Mouse (Mus musculus) hindbrain, postnatal 0 days (tissue): Measurements from ENCODE around the gene Myrip. TPM values are rescaled to one million over a fixed set of nuclear protein-coding genes. Genes with fewer than 3 reads are reported as not detected.

Experiments used
- ATAC-seq: fragments of 200-750 bp; cut with Nextera tagmentation; 2 replicates; pipeline ENCODE4 v1.8.0; 2017; ENCODE audit warnings: mild to moderate bottlenecking, moderate TSS enrichment, moderate library complexity
- DNase-seq: peaks from one replicate; pipeline ENCODE4 v3.0.0-alpha.2; 2015; ENCODE audit warnings: low spot score
- H3K27ac ChIP-seq: fragments of 300-500 bp; sonication (generic); 2 replicates; pipeline ENCODE4 v1.5.1; 2014; ENCODE audit warnings: mild to moderate bottlenecking
- H3K27me3 ChIP-seq: fragments of 300-500 bp; sonication (generic); 2 replicates; pipeline ENCODE4 v1.6.1; 2014; ENCODE audit warnings: low read length, mixed read lengths; ENCODE audit not compliant: insufficient read depth
- H3K36me3 ChIP-seq: fragments of 300-500 bp; sonication (generic); 2 replicates; pipeline ENCODE4 v1.6.1; 2014; ENCODE audit warnings: low read length, mixed read lengths; ENCODE audit not compliant: insufficient read depth
- H3K4me1 ChIP-seq: fragments of 300-500 bp; sonication (generic); 2 replicates; pipeline ENCODE4 v1.6.1; 2014; ENCODE audit warnings: antibody characterized with exemption, low read length, mixed read lengths; ENCODE audit not compliant: insufficient read depth
- H3K4me2 ChIP-seq: fragments of 300-500 bp; sonication (generic); 2 replicates; pipeline ENCODE4 v1.6.1; 2014; ENCODE audit warnings: low read depth, mild to moderate bottlenecking, low read length, moderate library complexity, mixed read lengths
- H3K4me3 ChIP-seq: fragments of 300-500 bp; sonication (generic); 2 replicates; pipeline ENCODE4 v1.5.1; 2014; ENCODE audit warnings: low read length
- H3K9ac ChIP-seq: fragments of 300-500 bp; sonication (generic); replicated peaks from 2 replicates; pipeline ENCODE4 v1.6.1; 2014; ENCODE audit warnings: mild to moderate bottlenecking, low read length, moderate library complexity, mixed read lengths
- H3K9me3 ChIP-seq: fragments of 300-500 bp; sonication (generic); 2 replicates; pipeline ENCODE4 v1.6.1; 2016; ENCODE audit warnings: low read length, mixed read lengths
- CTCF ChIP-seq: IDR thresholded peaks from 2 replicates; pipeline ENCODE4 v1.5.1; 2016; ENCODE audit warnings: antibody characterized with exemption, control low read depth, low read depth
- WGBS: fragments of 180-500 bp; shearing (Covaris S2); extraction: QIAGEN DNeasy Blood & Tissue Kit; methylation state at CpG from one replicate; pipeline ENCODE4 v1.1.7; 2014; 5-methylcytosine and 5-hydroxymethylcytosine counted together
- polyA plus RNA-seq: library from polyadenylated mRNA; unstranded; fragments of >200 nt; fragmentation: Nextera tagmentation; extraction: Ambion mirVana; gene quantifications from 2 replicates; pipeline ENCODE4 v1.2.1, GENCODE M21; 2015
- total RNA-seq: library from RNA; depleted of rRNA; stranded (reverse); fragments of >200 nt; gene quantifications from 2 replicates; pipeline ENCODE4 v1.2.3, GENCODE M21; 2014

The Myrip gene
- total and polyA plus RNA-seq, 2 experiments from 2014 or later: 7.5 to 22.8 TPM

DNA sequence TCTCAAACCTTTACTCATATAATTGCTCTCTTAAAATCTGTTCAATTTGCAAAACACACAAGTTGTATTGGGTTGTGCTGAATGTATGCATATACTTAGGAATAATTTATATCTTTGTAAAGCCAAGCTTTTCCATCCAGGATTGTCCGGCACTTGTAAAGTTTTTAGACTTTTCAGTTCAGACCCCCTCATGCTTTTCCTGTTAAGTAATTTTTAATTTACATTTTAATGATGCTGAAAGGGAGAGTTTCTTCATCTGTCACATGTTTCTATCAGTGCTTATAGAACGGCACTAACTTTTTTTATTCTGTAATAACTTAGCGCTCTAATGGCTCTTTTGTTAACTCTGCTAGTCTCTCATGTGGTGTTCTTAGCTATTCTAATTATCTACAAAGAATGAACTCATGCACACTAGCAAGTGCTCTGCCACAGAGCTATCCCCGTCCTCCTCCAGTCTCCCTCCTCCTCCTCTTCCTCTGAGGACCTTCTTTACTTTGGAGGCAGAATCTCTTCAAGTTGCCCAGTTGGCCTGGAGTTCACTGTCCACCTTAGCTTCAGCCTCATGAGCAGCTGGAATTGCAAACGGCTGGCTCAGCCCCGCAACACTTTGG lies 136.1 kb downstream of the Myrip start:
- WGBS: 48% methylated on average over 6 of the region's 6 CpGs
- TF ChIP-seq CTCF: no peak
- DNase-seq (no peak), ATAC-seq (peak; percentile 34; the same call in 1 of the 2 replicates)
- Histone ChIP-seq H3K27me3 (no peaks in the 10 kb centered on the region), H3K9ac (no peak overlapping the region), H3K27ac (no peak overlapping the region), H3K4me1 (no peaks in the 10 kb centered on the region), H3K36me3 (no peaks in the 10 kb centered on the region), H3K9me3 (no peaks in the 10 kb centered on the region), H3K4me2 (no peak overlapping the region), H3K4me3 (no peak overlapping the region)

DNA sequence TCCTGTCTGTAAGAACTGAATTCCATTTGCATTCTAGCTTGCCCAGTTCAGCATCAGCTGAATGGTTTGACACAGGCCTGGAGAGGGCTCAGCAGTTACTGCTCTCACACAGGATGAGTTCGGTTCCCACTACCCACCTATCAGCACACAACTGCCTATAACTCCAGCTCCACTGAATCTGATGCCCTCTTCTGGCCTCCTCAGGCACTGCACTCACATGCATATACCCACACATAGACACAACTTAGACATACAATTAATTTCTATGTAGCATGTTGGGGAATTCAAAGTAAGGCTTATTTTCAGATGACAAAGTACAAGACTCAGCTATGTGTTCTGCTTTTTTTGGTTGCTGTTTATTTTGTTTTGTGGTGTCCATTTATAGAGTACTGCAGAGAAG lies 137.0 kb downstream of the Myrip start:
- no peak for ATAC-seq
- no peaks in the 10 kb centered on the region for H3K27me3 ChIP-seq

DNA sequence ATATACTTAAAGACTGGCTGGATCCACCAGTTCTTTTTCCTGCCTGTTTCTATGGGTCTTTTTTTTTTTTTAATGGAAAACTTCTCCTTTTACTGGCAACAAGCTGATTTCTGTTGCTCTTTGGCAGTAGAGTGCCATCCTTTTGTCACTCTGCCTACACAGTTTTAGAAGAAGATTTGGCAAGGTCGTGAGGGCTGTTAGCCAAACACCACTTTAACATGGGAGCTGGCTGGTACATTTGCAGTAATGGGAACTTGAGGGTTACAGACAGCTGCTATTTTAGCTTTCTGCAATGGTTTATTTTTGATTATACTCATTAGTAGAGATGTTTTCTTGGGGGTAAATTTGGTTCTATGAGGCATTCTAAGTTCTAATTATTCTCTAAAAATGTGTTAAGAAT lies 137.5 kb downstream of the Myrip start:
- no peaks in the 10 kb centered on the region for H3K27me3 ChIP-seq
- no peak overlapping the region for H3K27ac ChIP-seq
- H3K4me3 ChIP-seq: no peak overlapping the region
- no peaks in the 10 kb centered on the region for H3K4me1 ChIP-seq
- no peaks in the 10 kb centered on the region for H3K9me3 ChIP-seq
- WGBS: 55% methylated on average over 1 of the region's 1 CpGs
- H3K36me3 ChIP-seq: no peaks in the 10 kb centered on the region
- H3K4me2 ChIP-seq: no peak overlapping the region
- no peak overlapping the region for H3K9ac ChIP-seq
- DNase-seq (peak; percentile 63), ATAC-seq (no peak)
- no peak for TF ChIP-seq CTCF

More for the DNA sequence above, 137.0 kb downstream of the Myrip start:
- H3K4me1 ChIP-seq: no peaks in the 10 kb centered on the region
- TF ChIP-seq CTCF: peak; percentile 47
- no peak for DNase-seq
- WGBS: 97% methylated on average over 1 of the region's 1 CpGs
- no peak overlapping the region for H3K27ac ChIP-seq
- no peak overlapping the region for H3K4me3 ChIP-seq
- H3K36me3 ChIP-seq: no peaks in the 10 kb centered on the region
- no peak overlapping the region for H3K4me2 ChIP-seq
- no peak overlapping the region for H3K9ac ChIP-seq
- no peaks in the 10 kb centered on the region for H3K9me3 ChIP-seq

DNA sequence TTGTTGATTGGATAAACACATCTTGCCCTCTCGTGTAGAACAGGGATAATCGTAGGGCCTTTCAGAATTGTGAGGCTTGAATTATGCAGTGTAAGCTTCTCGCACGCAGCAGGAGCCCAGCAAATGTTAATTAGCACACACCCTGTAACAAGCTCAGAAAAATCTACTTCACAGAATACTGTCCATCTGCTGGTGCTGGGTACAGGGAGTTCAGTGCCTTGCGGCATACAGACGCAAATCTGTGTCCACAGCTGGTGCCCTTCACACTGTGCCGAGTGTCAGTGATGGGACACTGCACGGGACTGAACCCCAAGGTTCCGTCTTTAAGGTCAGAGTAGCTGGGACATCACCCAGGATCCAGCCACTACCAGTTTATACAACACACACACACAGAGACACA lies 143.3 kb downstream of the Myrip start:
- Histone ChIP-seq H3K36me3 (no peaks in the 10 kb centered on the region), H3K4me3 (no peak overlapping the region), H3K4me2 (no peak overlapping the region), H3K27me3 (no peaks in the 10 kb centered on the region), H3K27ac (no peak overlapping the region), H3K9ac (no peak overlapping the region), H3K4me1 (no peaks in the 10 kb centered on the region), H3K9me3 (no peaks in the 10 kb centered on the region)
- DNase-seq (peak; percentile 24), ATAC-seq (no peak)
- WGBS: 50% methylated on average over 9 of the region's 9 CpGs
- TF ChIP-seq CTCF: no peak

DNA sequence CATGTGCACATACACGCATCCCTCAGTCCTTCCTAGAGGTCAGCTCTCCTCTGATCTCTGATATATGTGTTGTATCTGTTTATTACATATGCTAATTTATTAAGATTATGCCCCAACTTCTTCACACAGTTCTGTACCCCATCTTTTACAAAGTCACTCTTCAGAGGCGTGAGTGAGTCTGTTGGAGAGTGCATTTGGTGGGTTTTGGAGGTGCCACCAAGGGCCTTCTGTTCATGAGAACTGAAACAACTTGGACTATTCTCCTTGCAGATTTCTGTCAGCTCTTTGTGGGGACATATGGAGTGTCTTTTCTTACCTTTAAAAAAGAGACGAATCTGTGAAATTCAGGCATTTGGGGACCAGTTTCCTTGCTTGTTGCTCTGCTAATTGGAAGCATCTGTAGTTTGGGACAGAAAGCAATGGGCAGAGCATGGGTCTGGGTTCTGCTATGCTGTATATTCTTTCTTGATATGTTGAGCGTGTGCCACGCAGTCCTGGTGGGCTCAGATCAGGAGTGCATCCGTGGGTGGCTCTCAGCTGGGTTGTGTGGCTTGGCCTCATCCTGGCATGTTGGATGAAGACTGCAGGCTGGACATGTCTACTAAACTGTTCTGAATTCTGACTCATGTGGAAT lies 148.5 kb downstream of the Myrip start:
- no peaks in the 10 kb centered on the region for H3K36me3 ChIP-seq
- no peak for TF ChIP-seq CTCF
- H3K4me3 ChIP-seq: no peak overlapping the region
- H3K4me2 ChIP-seq: no peak overlapping the region
- no peaks in the 10 kb centered on the region for H3K9me3 ChIP-seq
- no peaks in the 10 kb centered on the region for H3K27me3 ChIP-seq
- no peak for DNase-seq
- H3K9ac ChIP-seq: no peak overlapping the region
- 88% methylated on average over 6 of the region's 6 CpGs for WGBS
- no peak for ATAC-seq
- no peaks in the 10 kb centered on the region for H3K4me1 ChIP-seq
- no peak overlapping the region for H3K27ac ChIP-seq

DNA sequence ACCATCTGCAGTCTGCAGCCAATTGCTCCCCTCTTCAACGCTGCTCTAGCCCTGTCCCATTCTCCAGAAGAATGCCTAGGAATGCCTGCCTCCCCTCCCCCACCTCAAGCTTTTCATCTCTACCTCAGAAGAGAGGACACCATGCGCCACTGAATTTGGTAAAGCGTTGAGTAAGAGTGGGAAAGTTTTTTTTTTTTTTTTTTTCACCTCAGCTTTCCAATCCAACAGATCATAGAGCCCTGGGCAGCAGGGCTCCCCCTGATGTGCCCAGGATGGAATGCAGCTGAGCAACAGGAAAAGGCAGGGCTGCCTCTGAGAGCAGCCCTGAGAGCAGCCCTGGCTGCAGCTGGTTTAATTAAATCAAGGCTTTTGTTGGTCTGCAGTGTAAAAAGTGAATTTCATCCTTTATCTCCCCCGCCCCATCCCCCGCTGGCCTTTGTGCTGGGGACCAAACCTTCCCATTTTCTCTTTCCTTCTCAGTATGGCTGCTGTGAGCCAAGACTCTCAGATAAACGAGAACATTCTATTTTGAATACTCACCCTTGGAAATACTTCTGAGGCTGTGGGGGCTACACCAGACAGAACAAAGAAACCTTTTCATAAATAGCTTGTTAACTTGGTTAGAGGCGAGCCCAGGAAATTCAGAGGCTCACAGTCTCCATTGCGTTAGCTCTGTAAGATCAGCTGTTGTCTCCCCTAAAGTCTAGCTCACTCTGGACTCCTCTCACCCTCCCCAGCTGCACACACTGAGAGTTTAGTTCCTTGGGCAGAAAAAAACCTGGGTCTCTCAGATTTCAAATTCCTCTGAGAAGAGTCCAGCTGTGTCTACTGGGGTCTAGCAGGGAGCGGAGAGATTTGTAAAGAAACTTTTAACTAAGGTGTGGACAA lies 154.7 kb downstream of the Myrip start:
- H3K9me3 ChIP-seq: no peaks in the 10 kb centered on the region
- H3K4me1 ChIP-seq: no peaks in the 10 kb centered on the region
- peak; percentile 78 for ATAC-seq
- H3K27ac ChIP-seq: peak overlapping the region; percentile 58; the same call in 1 of the 2 replicates
- H3K9ac ChIP-seq: no peak overlapping the region
- peak; percentile 49 for DNase-seq
- no peak overlapping the region for H3K4me3 ChIP-seq
- H3K27me3 ChIP-seq: no peaks in the 10 kb centered on the region
- 17% methylated on average over 9 of the region's 9 CpGs for WGBS
- H3K36me3 ChIP-seq: no peaks in the 10 kb centered on the region
- TF ChIP-seq CTCF: no peak
- H3K4me2 ChIP-seq: no peak overlapping the region
